Mouse (Mus musculus) midbrain, embryonic 15.5 days (tissue): ENCODE data around the gene Hoxd4. TPM values are rescaled to one million over a fixed set of nuclear protein-coding genes. Genes with fewer than 3 reads are reported as not detected.

Experiments
- ATAC-seq: fragments of 200-750 bp; cut with Nextera tagmentation; replicated peaks from 2 replicates; pipeline ENCODE4 v1.8.0; 2017; ENCODE audit warnings: moderate TSS enrichment
- H3K27ac ChIP-seq: fragments of 300-500 bp; sonication (generic); 2 replicates; pipeline ENCODE4 v1.5.1; 2015; ENCODE audit warnings: mild to moderate bottlenecking, inconsistent platforms
- H3K27me3 ChIP-seq: fragments of 300-500 bp; sonication (generic); replicated peaks from 2 replicates; pipeline ENCODE4 v1.6.1; 2015; ENCODE audit warnings: inconsistent platforms
- H3K36me3 ChIP-seq: fragments of 300-500 bp; sonication (generic); replicated peaks from 2 replicates; pipeline ENCODE4 v1.6.1; 2015; ENCODE audit warnings: inconsistent platforms
- H3K4me1 ChIP-seq: fragments of 300-500 bp; sonication (generic); 2 replicates; pipeline ENCODE4 v1.6.1; 2015; ENCODE audit warnings: inconsistent platforms
- H3K4me2 ChIP-seq: fragments of 300-500 bp; sonication (generic); 2 replicates; pipeline ENCODE4 v1.6.1; 2015; ENCODE audit warnings: inconsistent platforms, mild to moderate bottlenecking, moderate library complexity
- H3K4me3 ChIP-seq: fragments of 300-500 bp; sonication (generic); 2 replicates; pipeline ENCODE4 v1.5.1; 2015; ENCODE audit warnings: mild to moderate bottlenecking, inconsistent platforms
- H3K9ac ChIP-seq: fragments of 300-500 bp; sonication (generic); 2 replicates; pipeline ENCODE4 v1.6.1; 2015; ENCODE audit warnings: mild to moderate bottlenecking, inconsistent platforms
- H3K9me3 ChIP-seq: fragments of 300-500 bp; sonication (generic); 2 replicates; pipeline ENCODE4 v1.6.1; 2016; ENCODE audit warnings: inconsistent platforms
- WGBS: fragments of 180-500 bp; shearing (Covaris S2); methylation state at CpG from one replicate; pipeline ENCODE4 v1.1.7; 2015; ENCODE audit warnings: mixed read lengths; 5-methylcytosine and 5-hydroxymethylcytosine counted together
- polyA plus RNA-seq: library from polyadenylated mRNA; unstranded; fragments of >200 nt; fragmentation: Nextera tagmentation; extraction: Ambion mirVana; gene quantifications from 2 replicates; pipeline ENCODE4 v1.2.1, GENCODE M21; 2015

Gene Hoxd4
- polyA plus RNA-seq = not detected in 2 replicates

- no peaks in the 10 kb centered on the region for H3K9me3 ChIP-seq
- no peaks in the 10 kb centered on the region for H3K36me3 ChIP-seq
- H3K4me3 ChIP-seq = peak within 1 kb of the TSS; percentile 19
- peaks cover 95% of the 10 kb centered on the region for H3K27me3 ChIP-seq
- no peak for ATAC-seq
- peak within 1 kb of the TSS; percentile 35 for H3K4me2 ChIP-seq
- H3K4me1 ChIP-seq = peaks cover 6% of the 10 kb centered on the region
- under 1% methylated on average over 65 of the region's 65 CpGs for WGBS
- no peak within 1 kb of the TSS for H3K27ac ChIP-seq
- no peak within 1 kb of the TSS for H3K9ac ChIP-seq
Measured at GRCm38 (mm10) chr2:74711721-74712621, at the start of gene Hoxd4, which contains the start of gene Hoxd3. Gene Hoxd4, plus strand, starts transcription at chr2:74711929. Gene Hoxd3, plus strand, starts transcription at chr2:74711927.

GRCm38 (mm10) chr2:74663291-74663925 lies 48.3 kb upstream of the Hoxd4 start:
- Histone ChIP-seq H3K36me3 (no peaks in the 10 kb centered on the region), H3K27me3 (peaks cover 83% of the 10 kb centered on the region), H3K4me3 (no peak overlapping the region), H3K4me2 (no peak overlapping the region), H3K9ac (no peak overlapping the region), H3K9me3 (no peaks in the 10 kb centered on the region), H3K4me1 (peaks cover 11% of the 10 kb centered on the region), H3K27ac (no peak overlapping the region)
- ATAC-seq = no peak
- WGBS = 6% methylated on average over 18 of the region's 18 CpGs

- no peak overlapping the region for H3K4me2 ChIP-seq
- H3K36me3 ChIP-seq = no peaks in the 10 kb centered on the region
- WGBS = 3% methylated on average over 7 of the region's 7 CpGs
- H3K4me3 ChIP-seq = no peak overlapping the region
- no peak overlapping the region for H3K27ac ChIP-seq
- peaks cover 10% of the 10 kb centered on the region for H3K4me1 ChIP-seq
- H3K27me3 ChIP-seq = peaks cover 94% of the 10 kb centered on the region
- H3K9me3 ChIP-seq = no peaks in the 10 kb centered on the region
- no peak for ATAC-seq
- no peak overlapping the region for H3K9ac ChIP-seq
Measured at GRCm38 (mm10) chr2:74666411-74666810, 45.3 kb upstream of the Hoxd4 start.

- Histone ChIP-seq H3K9ac (no peak overlapping the region), H3K27me3 (peaks cover 94% of the 10 kb centered on the region), H3K4me2 (no peak overlapping the region), H3K9me3 (no peaks in the 10 kb centered on the region), H3K4me1 (peaks cover 7% of the 10 kb centered on the region), H3K36me3 (no peaks in the 10 kb centered on the region), H3K4me3 (no peak overlapping the region), H3K27ac (no peak overlapping the region)
- no peak for ATAC-seq
- WGBS = 2% methylated on average over 36 of the region's 36 CpGs
Measured at GRCm38 (mm10) chr2:74667191-74667841, 44.4 kb upstream of the Hoxd4 start.

GRCm38 (mm10) chr2:74667842-74668357 lies 43.8 kb upstream of the Hoxd4 start, which contains the start of gene Hoxd13:
Gene Hoxd13, plus strand, starts transcription at chr2:74668310.
- Histone ChIP-seq H3K4me1 (peaks cover 11% of the 10 kb centered on the region), H3K4me2 (peak within 1 kb of the TSS; percentile 38), H3K27me3 (peaks cover 94% of the 10 kb centered on the region), H3K4me3 (peak within 1 kb of the TSS; percentile 22), H3K9ac (no peak within 1 kb of the TSS), H3K9me3 (no peaks in the 10 kb centered on the region), H3K36me3 (no peaks in the 10 kb centered on the region), H3K27ac (no peak within 1 kb of the TSS)
- 0% methylated on average over 34 of the region's 51 CpGs for WGBS
- 0 out of 2 replicates have a peak, but pooled peaks have one; percentile 27 for ATAC-seq

GRCm38 (mm10) chr2:74668370-74669229 lies 43.1 kb upstream of the Hoxd4 start:
- H3K9me3 ChIP-seq = no peaks in the 10 kb centered on the region
- WGBS = under 1% methylated on average over 57 of the region's 74 CpGs
- peak; percentile 62; the same call in 1 of the 2 replicates for ATAC-seq
- no peak overlapping the region for H3K27ac ChIP-seq
- H3K36me3 ChIP-seq = no peaks in the 10 kb centered on the region
- H3K27me3 ChIP-seq = peaks cover 94% of the 10 kb centered on the region
- no peak overlapping the region for H3K9ac ChIP-seq
- peak overlapping the region; percentile 38 for H3K4me2 ChIP-seq
- H3K4me3 ChIP-seq = peak overlapping the region; percentile 22
- peaks cover 11% of the 10 kb centered on the region for H3K4me1 ChIP-seq

- ATAC-seq = no peak
- H3K9ac ChIP-seq = no peak overlapping the region
- under 1% methylated on average over 3 of the region's 3 CpGs for WGBS
Measured at GRCm38 (mm10) chr2:74669230-74669578, 42.5 kb upstream of the Hoxd4 start.

GRCm38 (mm10) chr2:74669650-74670235 lies 42.0 kb upstream of the Hoxd4 start:
- Histone ChIP-seq H3K27ac (no peak overlapping the region), H3K9me3 (no peaks in the 10 kb centered on the region), H3K9ac (no peak overlapping the region), H3K27me3 (peaks cover 94% of the 10 kb centered on the region), H3K4me1 (peaks cover 11% of the 10 kb centered on the region), H3K36me3 (no peaks in the 10 kb centered on the region), H3K4me2 (no peak overlapping the region), H3K4me3 (no peak overlapping the region)
- WGBS = 2% methylated on average over 14 of the region's 14 CpGs
- no peak for ATAC-seq

More at GRCm38 (mm10) chr2:74669230-74669578, 42.5 kb upstream of the Hoxd4 start:
- Histone ChIP-seq H3K4me3 (no peak overlapping the region), H3K4me1 (peaks cover 11% of the 10 kb centered on the region), H3K4me2 (no peak overlapping the region), H3K36me3 (no peaks in the 10 kb centered on the region), H3K27ac (no peak overlapping the region), H3K27me3 (peaks cover 94% of the 10 kb centered on the region), H3K9me3 (no peaks in the 10 kb centered on the region)

GRCm38 (mm10) chr2:74670632-74671188 lies 41.0 kb upstream of the Hoxd4 start:
- Histone ChIP-seq H3K9ac (no peak overlapping the region), H3K4me3 (no peak overlapping the region), H3K9me3 (no peaks in the 10 kb centered on the region), H3K4me1 (peaks cover 11% of the 10 kb centered on the region), H3K36me3 (no peaks in the 10 kb centered on the region), H3K27ac (no peak overlapping the region), H3K4me2 (no peak overlapping the region), H3K27me3 (peaks cover 95% of the 10 kb centered on the region)
- WGBS = 2% methylated on average over 3 of the region's 3 CpGs
- no peak for ATAC-seq

GRCm38 (mm10) chr2:74671847-74672246 lies 39.9 kb upstream of the Hoxd4 start:
- Histone ChIP-seq H3K4me1 (peaks cover 11% of the 10 kb centered on the region), H3K4me2 (no peak overlapping the region), H3K27ac (no peak overlapping the region), H3K36me3 (no peaks in the 10 kb centered on the region), H3K9me3 (no peaks in the 10 kb centered on the region), H3K27me3 (peaks cover 97% of the 10 kb centered on the region), H3K9ac (no peak overlapping the region), H3K4me3 (no peak overlapping the region)
- 11% methylated on average over 5 of the region's 5 CpGs for WGBS
- no peak for ATAC-seq
